Mouse (Mus musculus): Measurements from ENCODE around the gene Adap1. TPM values are rescaled to one million over a fixed set of nuclear protein-coding genes. Genes with fewer than 3 reads are reported as not detected.

Adap1 gene
- polyA plus RNA-seq, 1 experiment from 2014 or later = 2.5 TPM

DNA sequence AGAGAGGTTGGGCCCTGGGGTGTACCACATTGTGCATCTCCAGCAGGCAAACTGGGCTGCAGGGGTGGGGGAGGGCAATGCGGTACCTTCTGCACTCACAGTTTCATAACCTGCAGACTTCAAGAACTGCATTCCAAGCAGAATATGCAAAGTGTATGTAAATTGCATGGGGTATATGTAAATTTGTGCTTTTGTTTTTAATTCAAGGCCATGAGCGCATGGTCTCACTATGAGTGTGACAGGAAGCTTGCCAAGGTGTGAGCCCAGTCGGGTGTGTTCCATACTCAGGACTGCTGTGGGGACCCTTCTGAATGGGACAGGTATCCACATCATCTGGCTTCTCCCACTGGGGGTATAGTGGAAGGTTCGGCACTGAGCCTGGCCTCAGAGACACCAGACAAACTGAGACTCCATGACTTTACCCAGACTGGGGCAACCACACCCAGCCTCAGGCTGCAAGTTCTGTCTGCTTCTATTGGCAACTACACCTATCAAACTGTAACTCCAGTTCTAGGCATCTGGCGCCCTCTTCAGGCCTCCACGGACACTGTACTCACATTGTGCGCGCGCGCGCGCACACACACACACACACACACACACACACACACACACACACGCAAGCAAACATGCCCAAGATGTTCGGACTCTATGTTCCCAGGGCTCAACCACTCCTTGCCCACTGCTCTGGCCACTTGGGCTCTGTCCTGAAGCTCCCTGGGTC, 41.8 kb downstream of the Adap1 start:
- H3K4me2 ChIP-seq (replicated peaks) = no peak overlapping the region
- no peaks in the 10 kb centered on the region for H3K27me3 ChIP-seq
- no peaks in the 10 kb centered on the region for H3K36me3 ChIP-seq
- H3K9me3 ChIP-seq (replicated peaks) = no peaks in the 10 kb centered on the region
- H3K9ac ChIP-seq = no peak overlapping the region
- H3K4me1 ChIP-seq = 0 out of 2 replicates have a peak, but pooled peaks cover 14% of the 10 kb centered on the region
- 94% methylated on average over 14 of the region's 14 CpGs for WGBS
- no peak for ATAC-seq (ENCODE audit: insufficient number of reproducible peaks, low FRiP score, low TSS enrichment, low read depth)
- H3K4me3 ChIP-seq (replicated peaks) = no peak overlapping the region
- no peak overlapping the region for H3K27ac ChIP-seq (replicated peaks)

DNA sequence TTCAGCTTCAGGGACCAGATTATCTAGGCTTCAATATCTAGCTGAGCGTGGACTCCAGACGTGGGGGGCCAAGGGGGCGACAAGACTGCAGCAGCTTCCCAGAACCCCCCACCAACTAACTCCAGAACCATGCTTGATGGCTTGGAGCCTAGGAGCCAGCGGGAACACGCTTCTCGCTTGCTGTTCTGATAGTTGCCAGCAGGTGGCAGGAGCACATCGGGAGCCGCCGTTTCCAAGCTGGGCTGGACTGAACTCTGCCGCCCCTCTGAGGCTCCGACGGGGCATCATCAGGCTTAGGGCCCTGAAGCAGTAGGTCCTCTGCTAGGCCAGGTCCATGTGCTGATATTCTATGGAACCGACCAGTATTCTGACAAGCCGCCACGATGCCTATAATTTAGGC, 43.2 kb downstream of the Adap1 start:
- no peaks in the 10 kb centered on the region for H3K9me3 ChIP-seq (replicated peaks)
- no peak overlapping the region for H3K27ac ChIP-seq (replicated peaks)
- peak; percentile 13; the same call in 1 of the 2 replicates for ATAC-seq (ENCODE audit: insufficient number of reproducible peaks, low FRiP score, low TSS enrichment, low read depth)
- 5% methylated on average over 15 of the region's 15 CpGs for WGBS
- no peak overlapping the region; the same call in 1 of the 2 replicates for H3K4me2 ChIP-seq (replicated peaks)
- no peak overlapping the region for H3K9ac ChIP-seq
- H3K4me3 ChIP-seq (replicated peaks) = no peak overlapping the region
- no peaks in the 10 kb centered on the region for H3K36me3 ChIP-seq
- H3K27me3 ChIP-seq = no peaks in the 10 kb centered on the region
- 0 out of 2 replicates have a peak, but pooled peaks cover 14% of the 10 kb centered on the region for H3K4me1 ChIP-seq

- 57% methylated on average over 10 of the region's 11 CpGs for WGBS
- Histone ChIP-seq H3K36me3 (no peaks in the 10 kb centered on the region), H3K27me3 (no peaks in the 10 kb centered on the region), H3K9ac (no peak overlapping the region), H3K9me3 (replicated peaks) (no peaks in the 10 kb centered on the region), H3K4me3 (replicated peaks) (no peak overlapping the region), H3K27ac (replicated peaks) (no peak overlapping the region), H3K4me2 (replicated peaks) (no peak overlapping the region), H3K4me1 (0 out of 2 replicates have a peak, but pooled peaks cover 12% of the 10 kb centered on the region)
- ATAC-seq (ENCODE audit: insufficient number of reproducible peaks, low FRiP score, low TSS enrichment, low read depth) = no peak
These were observed 43.9 kb downstream of the Adap1 start for GRCm38 (mm10) chr5:139281373-139282112.

- WGBS = 64% methylated on average over 8 of the region's 8 CpGs
- no peaks in the 10 kb centered on the region for H3K27me3 ChIP-seq
These were observed 48.1 kb downstream of the Adap1 start for GRCm38 (mm10) chr5:139277287-139277686.

DNA sequence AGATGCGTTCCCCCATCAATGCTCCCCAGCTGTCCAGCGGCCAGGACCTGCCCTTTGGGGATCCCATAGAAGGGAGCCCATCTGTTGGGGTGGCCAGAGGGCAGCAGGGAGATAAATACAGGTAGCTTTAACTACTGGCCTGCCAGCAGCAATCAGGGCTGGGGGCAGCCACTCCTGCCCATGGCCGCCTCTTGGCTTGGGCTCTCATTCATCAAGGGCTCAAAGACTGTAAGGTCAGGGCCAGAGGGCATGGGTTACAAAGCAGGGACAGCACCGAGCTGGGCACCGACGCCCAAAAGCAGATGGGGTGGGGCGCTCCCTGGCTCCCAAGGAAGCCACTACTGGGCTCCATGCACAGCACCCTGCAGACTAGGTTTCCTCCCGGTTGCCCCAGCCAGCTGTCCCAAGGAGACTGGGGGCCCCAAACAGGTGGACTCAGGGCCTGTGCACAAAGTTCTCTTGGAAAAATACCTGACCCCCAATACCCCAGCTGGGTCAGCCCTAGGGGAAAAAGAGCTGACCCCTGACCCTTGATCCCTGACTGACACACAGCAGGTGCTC, 53.3 kb downstream of the Adap1 start:
- whole genome bisulfite sequencing = 52% methylated on average over 8 of the region's 8 CpGs
- no peak overlapping the region for H3K4me2 ChIP-seq (replicated peaks)
- no peak overlapping the region for H3K9ac ChIP-seq
- H3K27ac ChIP-seq (replicated peaks) = no peak overlapping the region
- no peaks in the 10 kb centered on the region for H3K27me3 ChIP-seq
- H3K9me3 ChIP-seq (replicated peaks) = no peaks in the 10 kb centered on the region
- 0 out of 2 replicates have a peak, but pooled peaks have one; percentile 3 for ATAC-seq (ENCODE audit: insufficient number of reproducible peaks, low FRiP score, low TSS enrichment, low read depth)
- H3K4me3 ChIP-seq (replicated peaks) = no peak overlapping the region
- peaks cover 26% of the 10 kb centered on the region for H3K36me3 ChIP-seq
- peaks cover 6% of the 10 kb centered on the region; the same call in 1 of the 2 replicates for H3K4me1 ChIP-seq

More at GRCm38 (mm10) chr5:139277287-139277686, 48.1 kb downstream of the Adap1 start:
- H3K36me3 ChIP-seq = no peaks in the 10 kb centered on the region
- H3K9me3 ChIP-seq (replicated peaks) = no peaks in the 10 kb centered on the region
- no peak overlapping the region for H3K27ac ChIP-seq (replicated peaks)
- 0 out of 2 replicates have a peak, but pooled peaks cover 7% of the 10 kb centered on the region for H3K4me1 ChIP-seq
- no peak overlapping the region for H3K9ac ChIP-seq
- no peak overlapping the region for H3K4me3 ChIP-seq (replicated peaks)
- no peak for ATAC-seq (ENCODE audit: insufficient number of reproducible peaks, low FRiP score, low TSS enrichment, low read depth)
- no peak overlapping the region for H3K4me2 ChIP-seq (replicated peaks)

GRCm38 (mm10) chr5:139270806-139271521, 54.5 kb downstream of the Adap1 start:
- no peak overlapping the region for H3K9ac ChIP-seq
- 58% methylated on average over 16 of the region's 16 CpGs for WGBS
- H3K36me3 ChIP-seq = peaks cover 37% of the 10 kb centered on the region
- no peak overlapping the region for H3K4me2 ChIP-seq (replicated peaks)
- ATAC-seq (ENCODE audit: insufficient number of reproducible peaks, low FRiP score, low TSS enrichment, low read depth) = no peak
- no peaks in the 10 kb centered on the region for H3K9me3 ChIP-seq (replicated peaks)
- no peak overlapping the region for H3K4me3 ChIP-seq (replicated peaks)
- H3K27me3 ChIP-seq = no peaks in the 10 kb centered on the region
- peak overlapping the region; percentile 35 for H3K27ac ChIP-seq (replicated peaks)
- H3K4me1 ChIP-seq = peaks cover 6% of the 10 kb centered on the region; the same call in 1 of the 2 replicates

- Histone ChIP-seq H3K27ac (replicated peaks) (no peak overlapping the region), H3K9me3 (replicated peaks) (no peaks in the 10 kb centered on the region), H3K4me3 (replicated peaks) (no peak overlapping the region), H3K9ac (no peak overlapping the region), H3K36me3 (peaks cover 70% of the 10 kb centered on the region), H3K4me2 (replicated peaks) (no peak overlapping the region), H3K27me3 (no peaks in the 10 kb centered on the region), H3K4me1 (peaks cover 6% of the 10 kb centered on the region; the same call in 1 of the 2 replicates)
- ATAC-seq (ENCODE audit: insufficient number of reproducible peaks, low FRiP score, low TSS enrichment, low read depth) = no peak
- WGBS = 63% methylated on average over 4 of the region's 4 CpGs
These were observed 57.8 kb downstream of the Adap1 start for GRCm38 (mm10) chr5:139267661-139268060.

DNA sequence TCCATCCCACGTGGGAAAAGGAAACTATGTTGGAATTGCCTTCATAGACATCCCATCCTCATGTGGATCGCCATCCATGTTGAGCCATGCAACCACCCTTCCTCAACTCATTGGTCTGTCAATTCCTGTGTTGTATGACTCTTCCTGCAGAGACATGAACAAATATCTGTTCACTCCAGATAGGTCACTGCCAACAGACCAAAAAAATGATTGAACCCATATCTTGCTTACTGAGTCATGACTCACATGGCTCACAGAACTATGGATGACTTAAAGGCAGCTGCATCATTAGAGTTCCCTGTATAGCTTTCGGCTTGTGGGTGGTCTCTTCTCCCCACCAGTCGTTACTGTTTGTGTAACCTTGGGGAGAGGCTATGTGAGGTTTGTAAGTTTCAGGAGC, 64.0 kb downstream of the Adap1 start:
- Histone ChIP-seq H3K9me3 (replicated peaks) (no peaks in the 10 kb centered on the region), H3K4me2 (replicated peaks) (no peak overlapping the region), H3K36me3 (peaks cover 64% of the 10 kb centered on the region), H3K4me3 (replicated peaks) (no peak overlapping the region), H3K27ac (replicated peaks) (no peak overlapping the region), H3K27me3 (no peaks in the 10 kb centered on the region), H3K9ac (no peak overlapping the region), H3K4me1 (no peaks in the 10 kb centered on the region)
- ATAC-seq (ENCODE audit: insufficient number of reproducible peaks, low FRiP score, low TSS enrichment, low read depth) = no peak
- 85% methylated on average over 4 of the region's 4 CpGs for WGBS

DNA sequence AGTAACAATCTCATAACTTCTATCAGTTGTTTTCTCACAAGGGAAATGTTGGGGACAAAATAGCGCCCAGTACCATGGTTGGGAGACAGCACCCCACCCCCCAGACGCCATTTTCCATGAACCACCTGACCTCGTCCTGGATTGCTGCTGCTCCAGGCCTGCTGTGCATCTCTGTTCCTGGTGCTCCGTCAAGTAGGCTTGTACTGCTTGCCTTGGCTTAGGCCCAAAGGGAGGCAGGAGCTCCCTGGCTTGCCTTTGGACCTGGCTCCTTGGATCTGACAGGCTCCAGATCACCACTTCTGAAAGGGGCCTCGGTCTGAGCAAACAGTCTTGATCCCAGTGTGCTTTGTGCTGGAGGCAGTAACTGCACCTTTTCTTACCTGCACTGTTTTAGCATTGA, 65.6 kb downstream of the Adap1 start:
- H3K4me2 ChIP-seq (replicated peaks) = no peak overlapping the region
- H3K27me3 ChIP-seq = no peaks in the 10 kb centered on the region
- H3K9me3 ChIP-seq (replicated peaks) = no peaks in the 10 kb centered on the region
- no peak for ATAC-seq (ENCODE audit: insufficient number of reproducible peaks, low FRiP score, low TSS enrichment, low read depth)
- peaks cover 53% of the 10 kb centered on the region for H3K36me3 ChIP-seq
- WGBS = 81% methylated on average over 5 of the region's 5 CpGs
- H3K9ac ChIP-seq = no peak overlapping the region
- H3K4me3 ChIP-seq (replicated peaks) = no peak overlapping the region
- no peak overlapping the region for H3K27ac ChIP-seq (replicated peaks)
- peaks cover 3% of the 10 kb centered on the region for H3K4me1 ChIP-seq

DNA sequence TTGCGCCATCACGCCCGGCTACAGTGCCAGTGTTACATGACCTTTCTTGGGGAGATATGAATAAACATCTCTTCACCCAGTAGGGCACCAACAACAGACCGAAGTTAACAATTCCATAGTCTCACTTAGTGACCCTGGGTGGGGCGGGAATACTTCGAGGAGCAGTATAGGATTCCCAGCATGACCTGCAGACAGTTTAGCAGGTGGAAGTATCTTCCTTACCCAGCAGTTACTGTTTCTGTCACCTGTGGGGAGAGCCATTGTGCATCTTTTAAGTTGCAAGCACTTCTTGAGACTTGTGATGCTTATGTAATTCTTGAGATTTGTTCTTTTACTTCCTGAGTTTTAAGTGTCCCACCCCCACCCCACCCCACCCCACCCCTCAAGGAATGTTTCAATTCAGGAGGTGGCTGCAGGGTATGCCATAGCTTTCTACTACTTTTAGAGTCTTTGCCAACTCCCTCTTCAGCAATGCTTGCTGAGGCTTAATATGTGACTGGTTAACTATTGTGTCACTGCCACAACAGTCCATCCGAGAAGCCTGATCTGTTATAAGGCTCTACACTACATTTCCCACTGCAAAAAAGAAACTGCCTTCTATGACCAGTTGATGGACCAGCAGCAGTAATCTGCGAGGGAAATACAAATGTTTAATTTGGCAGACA, 66.9 kb downstream of the Adap1 start:
- Histone ChIP-seq H3K36me3 (peaks cover 40% of the 10 kb centered on the region), H3K27ac (replicated peaks) (no peak overlapping the region), H3K27me3 (no peaks in the 10 kb centered on the region), H3K9ac (no peak overlapping the region), H3K4me2 (replicated peaks) (no peak overlapping the region), H3K4me3 (replicated peaks) (no peak overlapping the region), H3K9me3 (replicated peaks) (no peaks in the 10 kb centered on the region), H3K4me1 (peaks cover 16% of the 10 kb centered on the region)
- 93% methylated on average over 8 of the region's 8 CpGs for WGBS
- no peak for ATAC-seq (ENCODE audit: insufficient number of reproducible peaks, low FRiP score, low TSS enrichment, low read depth)
